Mouse (Mus musculus) myocyte (in vitro differentiated cells): ENCODE results near the gene Gm45808. TPM values are rescaled to one million over a fixed set of nuclear protein-coding genes. Genes with fewer than 3 reads are reported as not detected.
"Not testable (repeated sequence)": the region's sequence is repeated elsewhere in the genome, so short reads cannot be mapped to it uniquely, and the experiment has no call there.

ENCODE experiments used
- H3K27me3 ChIP-seq: one replicate; pipeline ENCODE4 v1.6.1; 2011; ENCODE audit not compliant: control insufficient read depth, insufficient read depth, insufficient read length
- H3K36me3 ChIP-seq: one replicate; pipeline ENCODE4 v1.6.1; 2011; ENCODE audit not compliant: control insufficient read depth, insufficient read depth
- H3K4me2 ChIP-seq: one replicate; pipeline ENCODE4 v1.6.1; 2011; ENCODE audit warnings: low read depth, control low read depth
- H3K4me3 ChIP-seq: one replicate; pipeline ENCODE4 v1.5.1; 2011; ENCODE audit warnings: mild to moderate bottlenecking, control low read depth, moderate library complexity
- H3K79me2 ChIP-seq: one replicate; pipeline ENCODE4 v1.6.1; 2011; ENCODE audit not compliant: control insufficient read depth, insufficient read depth
- H3ac ChIP-seq: one replicate; pipeline ENCODE4 v1.6.1; 2011; ENCODE audit not compliant: control insufficient read depth, insufficient read length
- CEBPB ChIP-seq: IDR thresholded peaks from 2 replicates; pipeline ENCODE4 v1.6.1; 2011; ENCODE audit warnings: mild to moderate bottlenecking, moderate library complexity; ENCODE audit not compliant: poor library complexity, insufficient read depth, severe bottlenecking
- E2F4 ChIP-seq: IDR thresholded peaks from one replicate; pipeline ENCODE4 v1.6.1; 2011; ENCODE audit warnings: mild to moderate bottlenecking, control low read depth, moderate library complexity; ENCODE audit not compliant: insufficient read depth
- MAX ChIP-seq: IDR thresholded peaks from one replicate; pipeline ENCODE4 v1.6.1; 2011; ENCODE audit warnings: low read depth, mild to moderate bottlenecking, control low read depth
- MYOD1 ChIP-seq, 3 experiments: IDR thresholded peaks; one replicate each; pipeline ENCODE4 v1.6.1; 2011; ENCODE audit warnings: control low read depth in 2 of 3, low read depth in 2 of 3, mild to moderate bottlenecking in 2 of 3, moderate library complexity in 1 of 3; ENCODE audit not compliant: insufficient read length in 2 of 3, control insufficient read depth in 1 of 3
- MYOG ChIP-seq, 3 experiments: IDR thresholded peaks; one replicate each; pipeline ENCODE4 v1.6.1; 2011; ENCODE audit warnings: control low read depth in 2 of 3, low read depth in 2 of 3, mild to moderate bottlenecking in 2 of 3; ENCODE audit not compliant: insufficient read length in 2 of 3, control insufficient read depth in 1 of 3, insufficient read depth in 1 of 3
- POLR2A ChIP-seq: IDR thresholded peaks from one replicate; pipeline ENCODE4 v1.6.1; 2011; ENCODE audit warnings: low read depth, mild to moderate bottlenecking, control low read depth, moderate library complexity; ENCODE audit not compliant: insufficient read length
- POLR2AphosphoS2 ChIP-seq: IDR thresholded peaks from one replicate; pipeline ENCODE4 v1.6.1; 2011; ENCODE audit warnings: low read depth, control low read depth; ENCODE audit not compliant: insufficient read length
- REST ChIP-seq: IDR thresholded peaks from one replicate; pipeline ENCODE4 v1.6.1; 2011; ENCODE audit warnings: mild to moderate bottlenecking, control low read depth, moderate library complexity; ENCODE audit not compliant: insufficient read depth, insufficient read length
- SRF ChIP-seq: IDR thresholded peaks from one replicate; pipeline ENCODE4 v1.6.1; 2011; ENCODE audit warnings: low read depth; ENCODE audit not compliant: control insufficient read depth, insufficient read length
- TCF12 ChIP-seq: IDR thresholded peaks from one replicate; pipeline ENCODE4 v1.6.1; 2011; ENCODE audit warnings: mild to moderate bottlenecking, control low read depth; ENCODE audit not compliant: poor library complexity, insufficient read depth, severe bottlenecking
- TCF3 ChIP-seq: IDR thresholded peaks from one replicate; pipeline ENCODE4 v1.6.1; 2011; ENCODE audit warnings: low read depth, control low read depth; ENCODE audit not compliant: insufficient read length
- USF1 ChIP-seq: IDR thresholded peaks from one replicate; pipeline ENCODE4 v1.6.1; 2011; ENCODE audit warnings: low read depth, mild to moderate bottlenecking, control low read depth, moderate library complexity
- polyA plus RNA-seq: library from polyadenylated mRNA; unstranded; fragments of >200 nt; fragmentation: generic; extraction: Trizol; gene quantifications from one replicate; pipeline ENCODE4 v1.2.1, GENCODE M21; 2012; ENCODE audit warnings: missing spikeins

The Gm45808 gene
- polyA plus RNA-seq, 1 experiment = not detected

DNA sequence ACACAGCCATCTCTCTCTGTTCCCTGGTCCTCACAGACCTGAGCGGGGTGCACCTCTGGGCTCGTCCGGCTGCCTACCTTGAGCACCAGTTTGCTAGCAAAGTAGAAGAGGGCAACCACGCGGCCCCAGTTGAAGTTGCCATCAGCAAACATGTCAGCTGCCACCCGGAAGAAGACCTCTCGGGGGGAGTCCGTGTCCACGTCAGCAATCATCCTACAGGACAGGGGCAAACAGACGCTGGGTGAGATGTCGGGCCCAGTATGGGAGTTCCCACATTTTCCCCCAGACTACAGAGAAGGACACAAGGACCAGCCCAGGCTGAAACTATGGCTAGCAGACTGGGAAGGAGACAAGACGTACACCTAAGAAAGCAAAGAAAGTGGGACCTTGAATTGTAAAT, 21.5 kb downstream of the Gm45808 start:
- Histone ChIP-seq H3K4me2 (peak overlapping the region; percentile 90), H3K36me3 (peaks cover 24% of the 10 kb centered on the region), H3K4me3 (peak overlapping the region; percentile 54), H3K79me2 (peaks cover 32% of the 10 kb centered on the region), H3ac (no peak overlapping the region), H3K27me3 (no peaks in the 10 kb centered on the region)
- no peak for TF ChIP-seq TCF12
- no peak for TF ChIP-seq CEBPB
- TF ChIP-seq USF1 = no peak
- no peak for TF ChIP-seq REST
- no peak for TF ChIP-seq E2F4
- no peak for TF ChIP-seq MYOG (IDR thresholded peaks at IDR 0.05; ENCODE audit: control insufficient read depth in 1 of 3, insufficient read depth in 1 of 3, insufficient read length in 2 of 3, low read depth in 2 of 3)
- TF ChIP-seq TCF3 = no peak
- TF ChIP-seq SRF = no peak

DNA sequence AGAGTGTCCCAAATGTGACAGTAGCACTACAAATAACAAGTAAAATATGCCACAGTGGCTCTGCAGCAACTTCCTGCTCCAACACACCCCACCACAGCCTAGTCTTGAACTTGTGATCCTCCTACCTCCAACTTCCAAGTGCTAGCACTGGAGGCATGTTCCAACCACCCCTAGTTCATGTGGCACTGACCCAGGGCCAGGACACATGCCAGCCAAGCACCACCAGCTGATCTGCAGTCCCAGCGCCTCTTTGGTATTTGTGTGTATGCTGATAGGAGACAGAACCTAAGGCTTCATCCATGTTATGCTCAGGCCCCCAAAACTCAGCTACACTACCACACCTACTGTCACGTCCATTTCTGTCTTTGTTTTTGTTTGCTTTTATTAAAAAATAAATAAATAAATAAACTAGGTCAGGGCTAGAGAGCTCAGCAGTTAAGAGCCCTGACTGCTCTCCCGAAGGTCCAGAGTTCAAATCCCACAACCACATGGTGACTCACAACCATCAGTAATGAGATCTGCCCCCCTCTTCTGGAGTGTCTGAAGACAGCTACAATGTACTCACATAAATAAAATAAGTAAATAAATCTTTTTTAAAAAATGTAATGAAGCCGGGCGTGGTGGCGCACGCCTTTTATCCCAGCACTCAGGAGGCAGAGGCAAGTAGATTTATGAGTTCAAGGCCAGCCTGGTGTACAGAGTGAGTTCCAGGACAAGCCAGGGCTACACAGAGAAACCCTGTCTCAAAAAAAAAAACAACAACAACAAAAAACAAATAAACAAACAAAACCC, 22.4 kb downstream of the Gm45808 start:
- peaks cover 36% of the 10 kb centered on the region for H3K79me2 ChIP-seq
- peak overlapping the region; percentile 2 for H3K4me2 ChIP-seq
- H3ac ChIP-seq = no peak overlapping the region
- no peaks in the 10 kb centered on the region for H3K27me3 ChIP-seq
- H3K4me3 ChIP-seq = no peak overlapping the region
- TF ChIP-seq POLR2AphosphoS2 (peak; percentile 23), CEBPB (no peak)
- peaks cover 24% of the 10 kb centered on the region for H3K36me3 ChIP-seq

DNA sequence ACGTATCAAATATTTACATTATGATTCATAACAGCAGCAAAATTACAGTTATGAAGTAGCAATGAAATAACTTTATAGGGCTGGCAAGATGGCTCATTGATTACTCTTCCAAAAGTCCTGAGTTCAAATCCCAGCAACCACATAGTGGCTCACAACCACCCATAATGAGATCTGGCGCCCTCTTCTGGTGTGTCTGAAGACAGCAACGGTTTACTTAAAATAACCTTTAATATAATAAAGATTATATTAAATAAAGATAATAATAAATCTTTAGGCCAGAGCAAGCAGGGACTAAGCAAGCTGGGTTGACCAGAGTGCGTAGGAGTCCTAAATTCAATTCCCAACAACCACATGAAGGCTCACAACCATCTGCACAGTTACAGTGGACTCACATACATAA, 23.7 kb downstream of the Gm45808 start:
- H3K27me3 ChIP-seq, H3K4me3 ChIP-seq, H3ac ChIP-seq: not testable (repeated sequence)
- peak overlapping the region; percentile 31 for H3K4me2 ChIP-seq
- peaks cover 32% of the 10 kb centered on the region for H3K36me3 ChIP-seq
- H3K79me2 ChIP-seq = peaks cover 49% of the 10 kb centered on the region

DNA sequence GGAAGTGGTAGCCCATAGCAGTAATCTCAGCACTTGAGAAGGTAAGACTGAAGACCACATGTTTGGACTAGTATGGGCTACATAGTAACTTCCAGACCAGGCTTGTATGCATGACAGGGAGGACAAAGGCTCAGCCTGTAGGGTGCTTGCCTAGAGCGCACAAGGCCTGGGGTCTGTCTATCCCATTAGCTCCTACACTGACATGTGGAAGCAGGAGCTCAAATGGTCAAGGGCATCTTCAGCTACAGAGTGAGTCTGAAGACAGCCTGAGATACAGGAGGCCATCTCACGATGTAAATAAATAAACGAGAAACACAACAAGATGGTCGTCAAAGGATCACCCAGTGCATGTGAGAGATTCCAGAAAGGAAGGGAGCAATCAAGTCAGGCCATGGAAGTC, 24.3 kb downstream of the Gm45808 start:
- Histone ChIP-seq H3K79me2 (peaks cover 54% of the 10 kb centered on the region), H3K4me2 (peak overlapping the region; percentile 31), H3K36me3 (peaks cover 37% of the 10 kb centered on the region), H3ac (no peak overlapping the region), H3K4me3 (no peak overlapping the region), H3K27me3 (no peaks in the 10 kb centered on the region)
- TF ChIP-seq POLR2AphosphoS2 = no peak
- no peak for TF ChIP-seq POLR2A
- TF ChIP-seq CEBPB = no peak
- TF ChIP-seq SRF = no peak
- TF ChIP-seq MYOG (IDR thresholded peaks at IDR 0.05; ENCODE audit: control insufficient read depth in 1 of 3, insufficient read depth in 1 of 3, insufficient read length in 2 of 3, low read depth in 2 of 3) = no peak
- TF ChIP-seq TCF12 = no peak
- no peak for TF ChIP-seq MYOD1 (IDR thresholded peaks at IDR 0.05; ENCODE audit: control insufficient read depth in 1 of 3, insufficient read length in 2 of 3, low read depth in 2 of 3)
- no peak for TF ChIP-seq USF1
- no peak for TF ChIP-seq TCF3
- no peak for TF ChIP-seq MAX
- TF ChIP-seq E2F4 = no peak
- no peak for TF ChIP-seq REST

DNA sequence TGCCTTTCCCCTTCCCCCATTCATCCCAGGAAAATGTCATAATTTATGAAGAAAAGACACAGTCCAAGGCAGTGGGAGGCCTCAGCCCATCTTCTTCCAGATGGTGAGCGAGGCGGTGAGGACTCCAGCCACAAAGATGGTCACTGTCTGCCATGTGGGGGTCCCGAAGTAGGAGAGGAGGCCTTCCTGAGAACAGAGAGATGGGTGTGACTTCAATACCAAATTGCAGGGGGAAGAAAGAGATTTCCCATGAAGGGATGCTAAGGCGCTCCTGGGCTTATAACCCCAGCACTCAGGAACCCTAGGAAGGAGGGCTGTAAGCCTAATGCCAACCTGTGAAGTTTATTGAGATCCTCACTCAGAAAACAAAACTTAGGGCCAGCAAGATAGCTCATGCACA, 24.8 kb downstream of the Gm45808 start:
- Histone ChIP-seq H3K36me3 (peaks cover 40% of the 10 kb centered on the region), H3K4me2 (peak overlapping the region; percentile 65), H3ac (no peak overlapping the region), H3K79me2 (peaks cover 57% of the 10 kb centered on the region), H3K4me3 (peak overlapping the region; percentile 99), H3K27me3 (no peaks in the 10 kb centered on the region)
- TF ChIP-seq CEBPB (no peak), SRF (no peak), MAX (no peak), TCF3 (no peak)

DNA sequence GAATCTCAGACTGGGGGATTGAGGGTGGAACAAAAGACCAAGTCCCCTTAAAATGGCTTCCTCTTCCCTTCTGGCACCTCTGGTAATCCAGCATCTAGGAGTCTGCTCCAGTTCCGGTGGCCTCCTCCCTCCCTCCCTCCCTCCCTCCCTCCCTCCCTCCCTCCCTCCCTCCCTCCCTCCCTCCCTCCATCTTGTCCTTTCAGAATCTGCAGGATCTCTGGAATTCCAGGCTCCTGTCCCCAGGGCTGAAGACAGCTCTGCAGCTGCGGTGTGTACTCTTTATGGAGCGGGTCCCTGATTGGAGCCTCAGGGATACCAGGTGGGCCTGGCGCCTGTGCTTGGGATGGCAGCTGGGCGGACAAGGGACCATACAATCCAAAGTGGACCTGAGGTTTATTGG, 25.3 kb downstream of the Gm45808 start:
- H3ac ChIP-seq = no peak overlapping the region
- peak overlapping the region; percentile 100 for H3K4me2 ChIP-seq
- peak overlapping the region; percentile 99 for H3K4me3 ChIP-seq
- TF ChIP-seq MYOD1 (IDR thresholded peaks at IDR 0.05; ENCODE audit: control insufficient read depth in 1 of 3, insufficient read length in 2 of 3, low read depth in 2 of 3) = peak in 2 of 3 experiments; percentile 37 to 54
- no peak for TF ChIP-seq SRF
- TF ChIP-seq MYOG (IDR thresholded peaks at IDR 0.05; ENCODE audit: control insufficient read depth in 1 of 3, insufficient read depth in 1 of 3, insufficient read length in 2 of 3, low read depth in 2 of 3) = peak in 2 of 3 experiments; percentile 26 to 56
- no peaks in the 10 kb centered on the region for H3K27me3 ChIP-seq
- H3K36me3 ChIP-seq = peaks cover 40% of the 10 kb centered on the region
- peaks cover 57% of the 10 kb centered on the region for H3K79me2 ChIP-seq
